Mouse (Mus musculus): ENCODE results near the gene Rab31.

Rab31 gene

GRCm38 (mm10) chr17:65613463-65614412 is 158.8 kb downstream of the Rab31 start, which contains the start of gene Vapa:
TSS of gene Vapa (minus strand) at chr17:65613555.
- DNase-seq, result peak; percentile 98

- DNase-seq, result no peak
Measured at GRCm38 (mm10) chr17:65613142-65613462, 159.4 kb downstream of the Rab31 start.

GRCm38 (mm10) chr17:65612391-65613141 is 160.0 kb downstream of the Rab31 start:
- DNase-seq, result peak; percentile 42

GRCm38 (mm10) chr17:65611721-65612120 is 160.8 kb downstream of the Rab31 start:
- no peak for DNase-seq

- DNase-seq, result no peak
Measured at GRCm38 (mm10) chr17:65608743-65609142, 163.8 kb downstream of the Rab31 start.

GRCm38 (mm10) chr17:65608312-65608687 is 164.3 kb downstream of the Rab31 start:
- no peak for DNase-seq

- DNase-seq, result peak; percentile 11
Measured at GRCm38 (mm10) chr17:65607574-65608311, 164.8 kb downstream of the Rab31 start.

GRCm38 (mm10) chr17:65606014-65606413 is 166.5 kb downstream of the Rab31 start:
- DNase-seq, result no peak

- DNase-seq, result no peak
Measured at GRCm38 (mm10) chr17:65604892-65605291, 167.7 kb downstream of the Rab31 start.

- DNase-seq, result no peak
Measured at GRCm38 (mm10) chr17:65604315-65604714, 168.2 kb downstream of the Rab31 start.
